Mouse (Mus musculus) CH12.LX (cell line): ENCODE measurements around the gene Med1. TPM values are rescaled to one million over a fixed set of nuclear protein-coding genes. Genes with fewer than 3 reads are reported as not detected.

ENCODE experiments used
- DNase-seq: peaks from one replicate; pipeline ENCODE4 v3.0.0-alpha.2; 2013; ENCODE audit errors: extremely low read depth
- H3K27ac ChIP-seq: 2 replicates; pipeline ENCODE4 v1.5.1; 2012; ENCODE audit warnings: low read depth, mild to moderate bottlenecking, control low read depth, moderate library complexity; ENCODE audit not compliant: insufficient read depth
- H3K27me3 ChIP-seq: replicated peaks from 2 replicates; pipeline ENCODE3; 2012; ENCODE audit warnings: inconsistent platforms
- H3K36me3 ChIP-seq, 2 experiments: replicated peaks in 1 of 2; 2 replicates each; pipeline versions ENCODE3 to v1.6.1; 2012; ENCODE audit warnings: inconsistent platforms in 1 of 2, low read length in 1 of 2, mild to moderate bottlenecking in 1 of 2, mixed read lengths in 1 of 2, moderate library complexity in 1 of 2; ENCODE audit not compliant: control insufficient read depth in 1 of 2, insufficient read depth in 1 of 2
- H3K4me1 ChIP-seq, 2 experiments: 2 replicates each; pipeline ENCODE4 v1.6.1; 2012; ENCODE audit warnings: inconsistent platforms in 1 of 2, moderate library complexity in 1 of 2; ENCODE audit not compliant: insufficient read depth in 2 of 2, control insufficient read depth in 1 of 2
- H3K4me2 ChIP-seq: 2 replicates; pipeline ENCODE4 v1.6.1; 2012; ENCODE audit warnings: low read depth, mild to moderate bottlenecking, control low read depth; ENCODE audit not compliant: poor library complexity, insufficient read depth, severe bottlenecking
- H3K4me3 ChIP-seq, 3 experiments: fragments of 150-350 bp in 1 of 3; sonication (generic) in 1 of 3; replicated peaks in 1 of 3; 2 replicates each; pipeline versions ENCODE3 to v1.5.1; 2011 to 2012; ENCODE audit warnings: low read depth in 2 of 3, low read length in 2 of 3, mild to moderate bottlenecking in 2 of 3, moderate library complexity in 2 of 3, control low read depth in 1 of 3, improper control_type of control experiment in 1 of 3, inconsistent platforms in 1 of 3, mixed read lengths in 1 of 3; ENCODE audit not compliant: poor library complexity in 1 of 3
- H3K79me2 ChIP-seq: replicated peaks from 2 replicates; pipeline ENCODE4 v1.6.1; 2012; ENCODE audit warnings: mild to moderate bottlenecking, moderate library complexity; ENCODE audit not compliant: control insufficient read depth, poor library complexity, insufficient read depth, severe bottlenecking; ENCODE audit errors: extremely low read depth
- H3K9ac ChIP-seq: 2 replicates; pipeline ENCODE4 v1.6.1; 2012; ENCODE audit warnings: low read depth, mild to moderate bottlenecking, control low read depth, moderate library complexity; ENCODE audit not compliant: insufficient read depth
- H3K9me3 ChIP-seq: replicated peaks from 2 replicates; pipeline ENCODE3; 2012; ENCODE audit warnings: low read length, inconsistent platforms, mixed read lengths
- BHLHE40 ChIP-seq: IDR thresholded peaks from 2 replicates; pipeline ENCODE4 v1.6.1; 2011; ENCODE audit warnings: mild to moderate bottlenecking, low read depth, low read length, improper control_type of control experiment
- CHD1 ChIP-seq: IDR thresholded peaks from 2 replicates; pipeline ENCODE4 v1.6.1; 2012; ENCODE audit warnings: low read depth, low read length, improper control_type of control experiment, inconsistent platforms
- CHD2 ChIP-seq: IDR thresholded peaks from 2 replicates; pipeline ENCODE4 v1.6.1; 2011; ENCODE audit warnings: low read length, improper control_type of control experiment
- CTCF ChIP-seq, 2 experiments: IDR thresholded peaks in 1 of 2; conservative IDR thresholded peaks in 1 of 2; 2 replicates each; pipeline ENCODE4 v1.5.1; 2011 to 2012; ENCODE audit warnings: low read depth in 2 of 2, low read length in 2 of 2, improper control_type of control experiment in 1 of 2, inconsistent platforms in 1 of 2, mild to moderate bottlenecking in 1 of 2, moderate library complexity in 1 of 2
- ELF1 ChIP-seq: IDR thresholded peaks from 2 replicates; pipeline ENCODE4 v1.6.1; 2014; ENCODE audit warnings: low read depth, mild to moderate bottlenecking, inconsistent platforms, low read length, improper control_type of control experiment
- ETS1 ChIP-seq: conservative IDR thresholded peaks from 2 replicates; pipeline ENCODE4 v1.6.1; 2012; ENCODE audit warnings: low read depth, mild to moderate bottlenecking, inconsistent platforms, low read length, improper control_type of control experiment, moderate library complexity
- GABPA ChIP-seq: IDR thresholded peaks from 2 replicates; pipeline ENCODE4 v1.6.1; 2012; ENCODE audit warnings: low read depth, low read length, improper control_type of control experiment, inconsistent platforms; ENCODE audit not compliant: insufficient replicate concordance
- HCFC1 ChIP-seq: IDR thresholded peaks from 2 replicates; pipeline ENCODE4 v1.6.1; 2012; ENCODE audit warnings: low read depth, mild to moderate bottlenecking, inconsistent platforms, low read length, improper control_type of control experiment
- IRF4 ChIP-seq: IDR thresholded peaks from 2 replicates; pipeline ENCODE4 v1.6.1; 2014; ENCODE audit warnings: low read depth, mild to moderate bottlenecking, inconsistent platforms, low read length, improper control_type of control experiment
- JUN ChIP-seq: IDR thresholded peaks from 2 replicates; pipeline ENCODE4 v1.6.1; 2011; ENCODE audit warnings: low read depth, mild to moderate bottlenecking, low read length, improper control_type of control experiment, moderate library complexity; ENCODE audit not compliant: insufficient read depth
- KAT2A ChIP-seq: IDR thresholded peaks from 2 replicates; pipeline ENCODE4 v1.6.1; 2012; ENCODE audit warnings: low read length, improper control_type of control experiment, inconsistent platforms; ENCODE audit not compliant: insufficient replicate concordance
- MAX ChIP-seq: IDR thresholded peaks from 2 replicates; pipeline ENCODE4 v1.6.1; 2011; ENCODE audit warnings: low read length, improper control_type of control experiment
- MAZ ChIP-seq: IDR thresholded peaks from 2 replicates; pipeline ENCODE4 v1.6.1; 2012; ENCODE audit warnings: low read depth, mild to moderate bottlenecking, inconsistent platforms, low read length, improper control_type of control experiment, moderate library complexity
- MEF2A ChIP-seq: IDR thresholded peaks from 2 replicates; pipeline ENCODE4 v1.6.1; 2014; ENCODE audit warnings: low read depth, mild to moderate bottlenecking, inconsistent platforms, low read length, improper control_type of control experiment, borderline replicate concordance
- NELFE ChIP-seq: IDR thresholded peaks from 2 replicates; pipeline ENCODE4 v1.6.1; 2011; ENCODE audit warnings: low read depth, low read length, improper control_type of control experiment
- PAX5 ChIP-seq: IDR thresholded peaks from 2 replicates; pipeline ENCODE4 v1.6.1; 2012; ENCODE audit warnings: low read length, inconsistent platforms, mixed read lengths
- POLR2A ChIP-seq: IDR thresholded peaks from 2 replicates; pipeline ENCODE4 v1.6.1; 2011; ENCODE audit warnings: low read depth, mild to moderate bottlenecking, improper control_type of control experiment, low read length
- RCOR1 ChIP-seq: conservative IDR thresholded peaks from 2 replicates; pipeline ENCODE4 v1.6.1; 2012; ENCODE audit warnings: low read depth, mild to moderate bottlenecking, inconsistent platforms, low read length, improper control_type of control experiment
- SIN3A ChIP-seq: IDR thresholded peaks from 2 replicates; pipeline ENCODE4 v1.6.1; 2012; ENCODE audit warnings: low read length, improper control_type of control experiment, inconsistent platforms
- SMC3 ChIP-seq: IDR thresholded peaks from 2 replicates; pipeline ENCODE4 v1.6.1; 2011; ENCODE audit warnings: low read depth, low read length, improper control_type of control experiment
- UBTF ChIP-seq: IDR thresholded peaks from 2 replicates; pipeline ENCODE4 v1.6.1; 2012; ENCODE audit warnings: low read depth, mild to moderate bottlenecking, inconsistent platforms, low read length, improper control_type of control experiment, moderate library complexity
- ZC3H11A ChIP-seq: IDR thresholded peaks from 2 replicates; pipeline ENCODE4 v1.6.1; 2012; ENCODE audit warnings: low read depth, mild to moderate bottlenecking, inconsistent platforms, low read length, improper control_type of control experiment
- ZKSCAN1 ChIP-seq: IDR thresholded peaks from 2 replicates; pipeline ENCODE4 v1.6.1; 2012; ENCODE audit warnings: low read depth, inconsistent platforms, low read length, improper control_type of control experiment, borderline replicate concordance
- ZMIZ1 ChIP-seq: IDR thresholded peaks from 2 replicates; pipeline ENCODE4 v1.6.1; 2012; ENCODE audit warnings: low read depth, mild to moderate bottlenecking, inconsistent platforms, low read length, improper control_type of control experiment
- ZNF384 ChIP-seq: IDR thresholded peaks from 2 replicates; pipeline ENCODE4 v1.6.1; 2012; ENCODE audit warnings: low read depth, low read length, improper control_type of control experiment, inconsistent platforms
- dilution Hi-C: fragments of 300-500 bp; cut with MboI; formaldehyde crosslinking; loops from 2 replicates; pipeline ENCODE4 v1.14.3; 2020; ENCODE audit warnings: low sequenced_read_pairs; ENCODE audit not compliant: extremely low pct_unique_long_range_greater_than_20kb, extremely low pct_ligation_motif_present
- in situ Hi-C: fragments of 300-500 bp; cut with MboI; formaldehyde crosslinking; loops from 3 replicates; pipeline ENCODE4 v1.14.3; 2019; ENCODE audit warnings: low sequenced_read_pairs, low pct_ligation_motif_present, low pct_unique_long_range_greater_than_20kb, mixed read lengths
- polyA plus RNA-seq: library from polyadenylated mRNA; unstranded; fragments of >175 nt; gene quantifications from 2 replicates; pipeline ENCODE4 v1.2.1, GENCODE M21; 2012; ENCODE audit warnings: low read depth; ENCODE audit not compliant: insufficient read length
- total RNA-seq, 2 experiments: library from RNA; depleted of rRNA; stranded (reverse); fragments of 300-350 nt in 1 of 2; fragments of >200 nt in 1 of 2; gene quantifications; 2 replicates each; pipeline ENCODE4 v1.2.3; 2012 to 2014

Med1 gene
- total and polyA plus RNA-seq, 3 experiments = 28.8 to 58.9 (median 52.0) TPM

DNA sequence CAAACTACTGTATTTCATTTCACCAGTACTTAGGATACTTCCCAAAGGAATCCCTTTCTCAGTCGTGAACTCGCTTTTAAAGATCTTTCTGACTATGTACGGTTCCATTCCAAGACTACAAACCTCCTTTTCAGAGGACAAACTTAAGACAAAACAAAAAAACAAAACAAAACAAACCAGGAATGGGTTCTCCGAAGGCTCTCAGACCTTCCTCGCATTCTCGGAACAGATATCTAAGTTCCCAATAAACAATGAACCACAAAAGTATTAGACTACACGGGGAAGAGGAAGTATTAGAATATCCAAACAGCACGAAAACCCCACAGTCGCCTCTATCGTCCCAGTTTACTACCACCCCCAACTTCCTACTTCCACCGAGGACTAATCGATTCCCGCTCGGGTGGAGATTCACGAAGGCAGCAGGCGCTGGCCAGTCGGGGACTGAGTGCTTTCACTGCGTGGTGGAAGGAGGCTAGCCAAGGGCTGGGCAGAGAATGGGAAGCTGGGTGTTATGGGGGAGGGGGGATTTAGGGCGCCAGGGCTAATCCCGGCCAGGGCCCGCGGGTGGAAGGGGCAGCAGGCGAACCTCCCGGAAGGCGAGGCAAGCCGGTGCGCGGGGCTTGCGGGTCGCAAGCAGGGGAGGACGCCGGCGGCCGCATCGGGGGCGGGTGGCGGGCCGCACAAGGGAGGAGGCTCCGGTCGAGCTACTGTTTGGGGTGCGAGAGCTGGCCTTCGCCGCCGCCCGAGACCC lies 44.4 kb downstream of the Med1 start:
- H3K9ac ChIP-seq = peak overlapping the region; percentile 69
- dilution Hi-C loops (no loop called here), in situ Hi-C loops (loop anchor here (5.0 kb wide), 1 partner anchor 44 kb away; the partner anchor contains the start of gene Med1)
- H3K4me1 ChIP-seq = peaks cover 0 to 14% of the 10 kb centered on the region in 2 experiments; a peak in 2 of 4 replicates
- peaks cover 26% of the 10 kb centered on the region for H3K79me2 ChIP-seq
- peak overlapping the region; percentile 92 for H3K4me2 ChIP-seq
- peak; percentile 34 for DNase-seq
- no peaks in the 10 kb centered on the region for H3K27me3 ChIP-seq
- TF ChIP-seq ETS1 (no peak), MAZ (no peak), CHD2 (peak; percentile 33; the same call in 1 of the 2 replicates), ELF1 (0 out of 2 replicates have a peak, but pooled peaks have one; percentile 17), JUN (no peak), SMC3 (no peak), IRF4 (no peak), RCOR1 (no peak), NELFE (no peak), ZMIZ1 (no peak), SIN3A (no peak), HCFC1 (no peak), CTCF (conservative IDR thresholded peaks at IDR 0.05 in 1 of 2, IDR thresholded peaks at IDR 0.05 in 1 of 2; ENCODE audit: low read depth in 2 of 2, low read length in 2 of 2) (no peak), UBTF (no peak)
- H3K4me3 ChIP-seq = peak overlapping the region; percentile 86 to 93 (median 88)
- peaks cover 0 to 18% of the 10 kb centered on the region in 2 experiments for H3K36me3 ChIP-seq
- no peaks in the 10 kb centered on the region for H3K9me3 ChIP-seq
- peak overlapping the region; percentile 49 for H3K27ac ChIP-seq

GRCm38 (mm10) chr11:98145856-98146255 lies 47.2 kb downstream of the Med1 start:
- H3K79me2 ChIP-seq = peaks cover 26% of the 10 kb centered on the region
- no peak overlapping the region for H3K9ac ChIP-seq
- peaks cover 0 to 7% of the 10 kb centered on the region in 2 experiments for H3K36me3 ChIP-seq
- H3K9me3 ChIP-seq = no peaks in the 10 kb centered on the region
- TF ChIP-seq ZKSCAN1 (no peak), CHD1 (no peak), JUN (no peak), KAT2A (no peak), ZNF384 (no peak), MAX (no peak), ZC3H11A (no peak), POLR2A (no peak), SIN3A (no peak), MEF2A (no peak), IRF4 (no peak), GABPA (no peak), BHLHE40 (no peak), SMC3 (no peak), PAX5 (no peak), HCFC1 (no peak)
- no peak overlapping the region for H3K4me3 ChIP-seq
- H3K4me2 ChIP-seq = no peak overlapping the region
- H3K4me1 ChIP-seq = peaks cover 0 to 14% of the 10 kb centered on the region in 2 experiments; a peak in 2 of 4 replicates
- no peak for DNase-seq
- H3K27me3 ChIP-seq = no peaks in the 10 kb centered on the region
- dilution Hi-C loops = no loop called here
- no peak overlapping the region for H3K27ac ChIP-seq
- in situ Hi-C loops = loop anchor here (5.0 kb wide), 1 partner anchor 46 kb away; the partner anchor contains the start of gene Med1
